Mouse (Mus musculus) lung, adult 2 months (tissue): ENCODE results near the gene Nup133.

Source experiments
- CTCF ChIP-seq: fragments of 200-500 bp; IDR thresholded peaks from 2 replicates; pipeline ENCODE4 v1.5.1; 2011; ENCODE audit warnings: mild to moderate bottlenecking, low read length, control low read depth; ENCODE audit not compliant: insufficient read depth
- POLR2A ChIP-seq: fragments of 200-500 bp; IDR thresholded peaks from 2 replicates; pipeline ENCODE4 v1.6.1; 2011; ENCODE audit warnings: low read depth, mild to moderate bottlenecking, control low read depth, low read length, borderline replicate concordance; ENCODE audit errors: extremely low read depth

GRCm38 (mm10) chr8:123949686-123949986 lies 571 bp upstream of the Nup133 start:
- TF ChIP-seq CTCF: no peak
- TF ChIP-seq POLR2A: no peak
